Mouse (Mus musculus): ENCODE measurements around the gene P2ry14.
"Not testable (repeated sequence)": the region's sequence is repeated elsewhere in the genome, so short reads cannot be mapped to it uniquely, and the experiment has no call there.

The P2ry14 gene

GRCm38 (mm10) chr3:59109834-59110233 is 43.6 kb downstream of the P2ry14 start:
- not testable (repeated sequence) for DNase-seq (ENCODE audit: low spot score in 2 of 2)

- DNase-seq (ENCODE audit: low spot score in 2 of 2) = no peak
Measured at GRCm38 (mm10) chr3:59107439-59107838, 46.0 kb downstream of the P2ry14 start.

DNA sequence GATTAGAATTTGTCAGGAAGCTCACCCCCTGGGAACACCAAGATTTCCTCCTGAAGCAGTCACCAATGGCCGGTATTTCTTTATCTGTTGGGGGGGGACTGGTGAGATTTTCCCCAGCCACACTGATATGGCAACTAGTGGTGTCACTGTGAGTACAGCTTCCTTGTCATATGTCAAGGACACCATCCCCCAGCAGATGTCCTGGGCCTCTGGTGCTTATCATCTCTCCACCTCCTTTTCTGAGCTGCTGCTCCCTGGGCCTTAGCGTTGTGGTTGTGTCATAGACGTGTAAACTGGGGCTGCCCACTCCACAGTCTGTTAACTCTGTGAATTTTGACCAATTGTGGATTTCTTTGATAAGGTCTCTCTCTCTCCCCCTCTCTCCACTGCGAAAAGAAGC is 49.0 kb downstream of the P2ry14 start:
- DNase-seq (ENCODE audit: low spot score in 2 of 2) = no peak

- no peak for DNase-seq (ENCODE audit: low spot score in 2 of 2)
Measured at GRCm38 (mm10) chr3:59102146-59102545, 51.3 kb downstream of the P2ry14 start.

GRCm38 (mm10) chr3:59101218-59101986 is 52.0 kb downstream of the P2ry14 start, which contains the start of gene Gpr171:
Gene Gpr171, minus strand, starts transcription at chr3:59101821.
- no peak for DNase-seq (ENCODE audit: low spot score in 2 of 2)

- no peak for DNase-seq (ENCODE audit: low spot score in 2 of 2)
Measured at GRCm38 (mm10) chr3:59098540-59098939, 54.9 kb downstream of the P2ry14 start.

GRCm38 (mm10) chr3:59097421-59097820 is 56.0 kb downstream of the P2ry14 start:
- DNase-seq (ENCODE audit: low spot score in 2 of 2) = no peak

- no peak for DNase-seq (ENCODE audit: low spot score in 2 of 2)
Measured at GRCm38 (mm10) chr3:59092702-59093101, 60.7 kb downstream of the P2ry14 start.

DNA sequence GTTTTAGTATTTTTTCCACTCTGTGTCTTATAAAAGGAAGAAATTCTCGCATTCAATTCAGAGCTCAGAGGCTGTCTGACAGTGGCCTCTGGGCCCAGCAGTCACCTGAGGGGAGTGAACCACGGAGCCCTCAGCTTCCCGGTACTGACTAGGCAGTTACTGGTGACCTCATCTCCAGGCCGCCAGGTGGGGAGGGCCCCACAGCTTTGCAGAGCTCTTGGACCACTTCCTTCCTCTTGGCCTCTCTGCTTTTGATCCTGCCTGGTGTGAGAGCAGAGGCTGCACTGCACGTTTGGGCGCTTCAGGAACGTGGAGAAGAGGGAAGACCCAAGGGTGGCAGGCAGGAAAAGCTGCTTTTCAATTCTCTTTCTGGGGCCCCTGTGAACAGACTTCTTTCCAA is 72.5 kb downstream of the P2ry14 start:
- no peak for DNase-seq (ENCODE audit: low spot score in 2 of 2)

DNA sequence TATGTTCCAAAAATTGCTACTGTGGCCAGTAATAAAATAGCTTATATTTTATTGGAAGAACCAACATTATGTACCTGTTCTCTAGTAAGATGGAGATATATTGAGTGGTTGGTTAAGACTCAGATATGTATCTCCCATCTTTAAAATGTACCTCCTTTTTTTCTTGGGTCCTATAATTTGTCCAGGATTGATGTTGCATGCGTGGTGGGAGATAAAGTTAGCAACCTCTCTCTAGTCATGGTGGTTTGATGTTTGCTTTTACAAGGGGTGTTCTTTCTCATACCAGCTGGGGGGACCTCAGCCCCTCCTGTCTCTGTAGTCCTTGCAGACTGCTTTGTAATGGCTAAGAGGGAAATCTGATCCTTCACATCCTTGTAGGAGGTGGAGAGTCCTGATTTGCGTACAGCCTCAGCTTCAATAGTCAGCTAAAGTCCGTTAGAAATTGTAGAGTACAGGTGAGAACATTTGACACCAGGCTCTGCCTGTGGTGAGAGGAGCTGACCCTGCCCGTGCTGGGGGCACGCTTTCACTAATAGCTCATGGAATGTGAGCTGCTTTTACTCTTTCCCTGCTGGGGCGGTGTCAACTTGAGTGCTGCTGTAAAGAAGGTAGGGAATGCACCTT is 73.0 kb downstream of the P2ry14 start:
- DNase-seq (ENCODE audit: low spot score in 2 of 2) = no peak

DNA sequence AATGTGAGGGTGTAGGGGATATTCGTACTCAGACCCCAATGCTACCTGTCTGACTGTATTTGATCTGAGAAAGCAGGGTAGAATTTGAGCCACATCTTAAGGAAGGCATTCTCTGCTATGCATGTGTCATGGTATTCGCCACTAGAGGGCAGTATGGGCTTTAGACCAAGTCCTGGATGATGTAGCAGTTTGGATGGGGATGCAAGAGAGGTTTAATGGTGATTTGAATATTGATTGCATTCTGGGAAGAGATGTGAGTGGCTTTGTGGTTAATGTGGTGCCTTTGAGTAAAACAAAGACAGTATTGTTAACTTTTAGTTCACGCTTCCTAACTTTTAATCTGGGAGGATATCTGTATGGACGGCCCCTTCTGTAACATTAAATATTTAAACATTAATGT is 74.1 kb downstream of the P2ry14 start:
- no peak for DNase-seq (ENCODE audit: low spot score in 2 of 2)

GRCm38 (mm10) chr3:59078585-59078984 is 74.8 kb downstream of the P2ry14 start:
- DNase-seq (ENCODE audit: low spot score in 2 of 2) = no peak

DNA sequence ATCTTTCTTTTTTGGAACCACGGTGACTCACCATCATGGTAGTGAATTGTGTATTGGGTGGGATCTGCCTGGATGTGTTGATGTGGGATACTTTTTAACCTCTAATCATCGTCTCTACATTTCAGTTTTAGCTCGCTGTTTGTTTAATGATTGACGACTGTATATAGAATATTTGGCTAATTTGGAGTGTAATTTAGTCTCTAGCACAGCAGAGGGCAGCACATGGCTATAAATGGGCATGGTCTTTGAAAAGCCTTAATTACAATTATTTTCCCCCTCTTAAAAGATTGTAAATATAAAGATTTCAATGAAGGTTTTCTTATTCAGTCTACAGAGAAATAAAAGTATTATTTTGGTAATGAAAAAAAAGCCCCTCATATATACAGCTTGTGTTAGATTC is 76.1 kb downstream of the P2ry14 start:
- peak in 1 of 2 experiments; percentile 40 for DNase-seq (ENCODE audit: low spot score in 2 of 2)

DNA sequence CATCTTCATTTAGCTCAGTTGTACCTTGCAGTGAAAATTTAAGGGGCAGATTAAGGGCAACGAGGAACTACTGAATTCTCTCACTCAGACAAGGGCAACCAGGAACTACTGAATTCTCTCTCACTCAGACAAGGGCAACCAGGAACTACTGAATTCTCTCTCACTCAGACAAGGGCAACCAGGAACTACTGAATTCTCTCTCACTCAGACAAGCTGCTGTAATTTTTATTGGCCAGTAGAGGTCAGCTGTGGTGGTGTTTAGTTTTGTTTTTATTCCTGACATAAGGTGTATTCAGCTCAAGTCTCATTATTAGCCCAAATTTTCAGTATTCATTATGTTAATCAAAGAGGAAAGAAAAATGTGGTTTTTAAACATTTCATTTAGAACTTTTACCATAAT is 84.3 kb downstream of the P2ry14 start:
- not testable (repeated sequence) for DNase-seq (ENCODE audit: low spot score in 2 of 2)

DNA sequence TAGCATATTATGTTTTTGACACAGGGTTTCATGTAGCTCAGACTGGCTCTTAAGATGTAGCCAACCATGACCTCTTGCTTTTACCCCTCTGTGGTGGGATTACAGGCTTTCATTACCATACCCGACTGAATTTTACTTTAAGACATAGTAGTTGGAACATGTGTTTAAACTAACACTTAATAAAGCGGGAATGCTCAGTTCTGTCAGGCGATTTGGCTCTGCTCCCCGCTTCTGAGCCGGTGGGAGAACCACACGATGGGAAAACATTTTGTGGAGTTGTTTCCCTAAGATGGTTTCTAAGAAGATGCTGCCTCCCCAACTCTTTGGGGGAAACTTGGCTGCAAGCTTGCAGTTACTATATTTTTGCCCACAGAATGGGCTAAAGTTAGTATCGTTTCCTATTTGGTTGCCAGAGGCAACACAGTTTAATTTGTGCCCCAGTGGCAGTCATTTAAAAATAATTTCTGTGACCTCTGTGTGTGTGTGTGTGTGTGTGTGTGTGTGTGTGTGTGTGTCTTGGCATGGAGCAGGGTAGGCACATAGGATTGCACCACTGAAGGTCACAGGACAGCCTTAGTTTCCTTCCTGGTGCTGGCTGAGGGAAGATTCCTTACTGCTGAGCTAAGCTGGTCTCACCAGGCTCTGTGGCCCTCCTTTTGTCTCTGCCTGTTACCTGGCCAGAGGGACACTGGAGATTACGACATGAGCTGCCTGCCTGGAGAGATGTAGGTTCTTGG is 86.7 kb downstream of the P2ry14 start:
- DNase-seq (ENCODE audit: low spot score in 2 of 2) = peak; percentile 33 to 48

DNA sequence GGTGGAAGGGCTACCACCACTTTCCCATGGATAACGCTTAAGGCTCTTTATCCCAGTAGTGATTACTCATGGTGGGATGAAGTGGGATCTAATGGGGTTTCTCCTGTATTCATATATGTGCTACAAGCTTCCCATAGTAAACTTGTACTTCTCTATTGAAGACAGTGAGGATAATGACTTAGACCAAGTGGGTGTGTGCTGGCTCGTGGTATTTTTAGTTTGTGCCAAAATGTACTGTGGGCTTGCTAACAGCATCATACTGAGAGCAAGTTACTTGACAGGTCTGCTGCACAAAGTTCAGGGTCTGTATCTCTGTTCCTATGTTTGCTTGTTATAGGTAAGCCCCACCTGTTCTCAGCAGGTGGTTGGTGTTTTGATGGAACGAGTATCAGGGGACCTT is 87.5 kb downstream of the P2ry14 start:
- DNase-seq (ENCODE audit: low spot score in 2 of 2) = no peak
